Mouse (Mus musculus) spleen, embryonic (tissue): ENCODE data around the gene 1190005I06Rik.

Source experiments
- CTCF ChIA-PET: fragments of 350-600 bp; sonication (Branson Sonifier 250); formaldehyde crosslinking; loops from one replicate; lab custom pipeline; 2022; lab: Charles Lee

Gene 1190005I06Rik

GRCm38 (mm10) chr8:120560535-120560934 is 86.9 kb downstream of the 1190005I06Rik start:
- CTCF ChIA-PET = no interaction called here

- CTCF ChIA-PET = no interaction called here
Observed at GRCm38 (mm10) chr8:120559654-120560053, 87.8 kb downstream of the 1190005I06Rik start.
